In genomic region chr9:90240560-90240959, GRCm38 (mm10) we compare ENCODE assay signal across 23 mouse cellular contexts. TPM values are rescaled to one million over a fixed set of nuclear protein-coding genes. Genes with fewer than 3 reads are reported as not detected.
DNase-seq lines count a peak whose midpoint lies in the region; ATAC-seq and TF ChIP-seq lines count a peak whose summit lies in the region.
"Had no signal": no experiment of that assay in that cellular context is flagged by ENCODE, and none has a peak within 500 bp of the region (broad histone marks: within the 10 kb centered on the region; RNA-seq: fewer than 3 reads in every experiment).

No protein-coding gene starts in this region.

- peak; percentile 58; the same call in 1 of the 2 replicates for ATAC-seq in forebrain, embryonic 14.5 days
- ATAC-seq in forebrain, embryonic 11.5 days (replicated peaks; ENCODE audit: low FRiP score): no peak
- no peak for ATAC-seq in liver, embryonic 13.5 days (ENCODE audit: low read depth)
- ATAC-seq in liver, embryonic 11.5 days (replicated peaks; ENCODE audit: low FRiP score): no peak
- ATAC-seq in liver, embryonic 14.5 days (ENCODE audit: insufficient read depth): no peak
- ATAC-seq: intestine, embryonic 15.5 days had no signal

- H3K9ac ChIP-seq in forebrain, embryonic 14.5 days (ENCODE audit: low read length): no peak overlapping the region
- H3K9ac ChIP-seq in forebrain, embryonic 11.5 days (ENCODE audit: low read length): no peak overlapping the region
- peak overlapping the region; percentile 46; the same call in 1 of the 2 replicates for H3K9ac ChIP-seq in liver, embryonic 13.5 days
- no peak overlapping the region for H3K9ac ChIP-seq in liver, embryonic 11.5 days (ENCODE audit: low read depth, low read length)
- no peak overlapping the region for H3K9ac ChIP-seq in liver, embryonic 14.5 days (replicated peaks)
- H3K9ac ChIP-seq: intestine, embryonic 15.5 days; kidney, embryonic 15.5 days had no signal

- peaks cover 3% of the 10 kb centered on the region; the same call in 1 of the 2 replicates for H3K36me3 ChIP-seq in forebrain, embryonic 14.5 days (ENCODE audit: control insufficient read depth, insufficient read depth, low read length)
- H3K36me3 ChIP-seq in forebrain, embryonic 11.5 days (ENCODE audit: control insufficient read depth, insufficient read depth, low read length): no peaks in the 10 kb centered on the region
- H3K36me3 ChIP-seq in liver, embryonic 13.5 days: peaks cover 57% of the 10 kb centered on the region
- peaks cover 3% of the 10 kb centered on the region; the same call in 1 of the 2 replicates for H3K36me3 ChIP-seq in liver, embryonic 11.5 days (ENCODE audit: control insufficient read depth, insufficient read depth, low read length)
- peaks cover 40% of the 10 kb centered on the region for H3K36me3 ChIP-seq in liver, embryonic 14.5 days (replicated peaks; ENCODE audit: control insufficient read depth, insufficient read depth, low read depth)

- no peak for TF ChIP-seq CTCF in liver, embryonic 14.5 days (IDR thresholded peaks at IDR 0.05; ENCODE audit: low read depth)

- DNase-seq in forebrain, embryonic 14.5 days (ENCODE audit: low spot score): peak; percentile 32
- DNase-seq in forebrain, embryonic 11.5 days (ENCODE audit: low spot score): no peak
- no peak for DNase-seq in liver, embryonic 13.5 days
- DNase-seq in liver, embryonic 11.5 days (ENCODE audit: low spot score): no peak
- DNase-seq in brain, adult 2 months (ENCODE audit: low read depth, low spot score): peak; percentile 46
- DNase-seq in liver, embryonic 14.5 days (ENCODE audit: low read depth in 3 of 3, low spot score in 3 of 3): no peak
- no peak for DNase-seq in spleen, postnatal 4 days (ENCODE audit: low spot score in 2 of 2)
- no peak for DNase-seq in testis, postnatal 14 days (ENCODE audit: low spot score)
- DNase-seq: adrenal gland, postnatal 10 days; cerebellum, adult 9-11 months; gastrocnemius, postnatal 36 days; heart, postnatal 10 days; layer of hippocampus, postnatal 36 days; left cerebral cortex, postnatal 4 days; lung, adult 18-20 months; lung, postnatal 36 days; retina, postnatal 1 day; right cerebral cortex, postnatal 4 days; thymus, adult 18-20 months had no signal

- H3K27me3 ChIP-seq in forebrain, embryonic 14.5 days (replicated peaks; ENCODE audit: control insufficient read depth, insufficient read depth, low read length): no peaks in the 10 kb centered on the region
- H3K27me3 ChIP-seq in forebrain, embryonic 11.5 days (ENCODE audit: control insufficient read depth, insufficient read depth, low read length): no peaks in the 10 kb centered on the region
- no peaks in the 10 kb centered on the region for H3K27me3 ChIP-seq in liver, embryonic 13.5 days
- no peaks in the 10 kb centered on the region for H3K27me3 ChIP-seq in liver, embryonic 11.5 days (replicated peaks; ENCODE audit: control insufficient read depth, insufficient read depth, low read length)
- H3K27me3 ChIP-seq in liver, embryonic 14.5 days (ENCODE audit: control insufficient read depth, insufficient read depth, low read length): no peaks in the 10 kb centered on the region
- H3K27me3 ChIP-seq: intestine, embryonic 15.5 days; kidney, embryonic 15.5 days had no signal

- no peak overlapping the region for H3K4me3 ChIP-seq in forebrain, embryonic 14.5 days (ENCODE audit: low read depth, low read length)
- no peak overlapping the region for H3K4me3 ChIP-seq in forebrain, embryonic 11.5 days (ENCODE audit: low read depth, low read length)
- H3K4me3 ChIP-seq in liver, embryonic 13.5 days (replicated peaks): no peak overlapping the region
- H3K4me3 ChIP-seq in liver, embryonic 11.5 days (ENCODE audit: low read depth, low read length): no peak overlapping the region
- no peak overlapping the region for H3K4me3 ChIP-seq in liver, embryonic 14.5 days (ENCODE audit: insufficient read depth in 1 of 2, low read depth in 2 of 2, low read length in 2 of 2)
- H3K4me3 ChIP-seq: heart, embryonic 10.5 days; intestine, embryonic 15.5 days; kidney, embryonic 15.5 days; midbrain, embryonic 10.5 days had no signal

- no peak overlapping the region for H3K27ac ChIP-seq in forebrain, embryonic 14.5 days (ENCODE audit: low read depth, low read length)
- H3K27ac ChIP-seq in forebrain, embryonic 11.5 days (ENCODE audit: low read depth, low read length): no peak overlapping the region
- H3K27ac ChIP-seq in liver, embryonic 13.5 days: peak overlapping the region; percentile 76
- H3K27ac ChIP-seq in liver, embryonic 11.5 days (ENCODE audit: low read depth, low read length): no peak overlapping the region
- peak overlapping the region; percentile 2; the same call in 1 of the 2 replicates for H3K27ac ChIP-seq in liver, embryonic 14.5 days
- H3K27ac ChIP-seq: heart, embryonic 10.5 days; intestine, embryonic 15.5 days; kidney, embryonic 15.5 days; midbrain, embryonic 10.5 days had no signal

- no peak overlapping the region for H3K4me2 ChIP-seq in forebrain, embryonic 14.5 days (ENCODE audit: low read length)
- H3K4me2 ChIP-seq in forebrain, embryonic 11.5 days (ENCODE audit: low read depth, low read length, severe bottlenecking): no peak overlapping the region
- H3K4me2 ChIP-seq in liver, embryonic 13.5 days: no peak overlapping the region
- H3K4me2 ChIP-seq in liver, embryonic 11.5 days: no peak overlapping the region
- no peak overlapping the region for H3K4me2 ChIP-seq in liver, embryonic 14.5 days (ENCODE audit: low read depth)
- H3K4me2 ChIP-seq: intestine, embryonic 15.5 days; kidney, embryonic 15.5 days had no signal

- no peak for TF ChIP-seq EP300 in liver, embryonic 14.5 days (IDR thresholded peaks at IDR 0.05; ENCODE audit: low read depth)

- H3K4me1 ChIP-seq in forebrain, embryonic 14.5 days (ENCODE audit: control insufficient read depth, insufficient read depth, low read length): no peaks in the 10 kb centered on the region
- no peaks in the 10 kb centered on the region for H3K4me1 ChIP-seq in forebrain, embryonic 11.5 days (replicated peaks; ENCODE audit: control insufficient read depth, insufficient read depth, low read length)
- peaks cover 93% of the 10 kb centered on the region for H3K4me1 ChIP-seq in liver, embryonic 13.5 days (replicated peaks)
- peaks cover 41% of the 10 kb centered on the region for H3K4me1 ChIP-seq in liver, embryonic 11.5 days (replicated peaks; ENCODE audit: control insufficient read depth, insufficient read depth, low read length)
- H3K4me1 ChIP-seq in liver, embryonic 14.5 days (replicated peaks; ENCODE audit: control insufficient read depth in 2 of 2, insufficient read depth in 2 of 2, low read length in 1 of 2): peaks cover 60 to 77% of the 10 kb centered on the region in 2 experiments
- H3K4me1 ChIP-seq: intestine, embryonic 15.5 days; kidney, embryonic 15.5 days; midbrain, embryonic 10.5 days had no signal

- 69% methylated on average over 4 of the region's 4 CpGs for WGBS in forebrain, embryonic 14.5 days
- 83% methylated on average over 4 of the region's 4 CpGs for WGBS in forebrain, embryonic 11.5 days
- WGBS in liver, embryonic 13.5 days (ENCODE audit: insufficient replicate concordance): 76% methylated on average over 4 of the region's 4 CpGs
- WGBS in liver, embryonic 11.5 days: 80% methylated on average over 4 of the region's 4 CpGs
- WGBS in liver, embryonic 14.5 days (ENCODE audit: insufficient replicate concordance): 70% methylated on average over 4 of the region's 4 CpGs

- H3K9me3 ChIP-seq in forebrain, embryonic 14.5 days (replicated peaks; ENCODE audit: control insufficient read depth, low read length): no peaks in the 10 kb centered on the region
- no peaks in the 10 kb centered on the region for H3K9me3 ChIP-seq in forebrain, embryonic 11.5 days (ENCODE audit: control insufficient read depth, low read length)
- H3K9me3 ChIP-seq in liver, embryonic 13.5 days (replicated peaks): no peaks in the 10 kb centered on the region
- H3K9me3 ChIP-seq in liver, embryonic 11.5 days (ENCODE audit: control insufficient read depth, low read length): no peaks in the 10 kb centered on the region
- no peaks in the 10 kb centered on the region for H3K9me3 ChIP-seq in liver, embryonic 14.5 days (ENCODE audit: control insufficient read depth, low read length)
- H3K9me3 ChIP-seq: heart, embryonic 10.5 days; intestine, embryonic 15.5 days; kidney, embryonic 15.5 days; midbrain, embryonic 10.5 days had no signal

RNA-seq across cellular contexts. Expression of gene Tbc1d2b, which starts 30.0 kb away (rescaled TPM):
- 4.3 and 6.5 TPM in 2 replicates for polyA plus RNA-seq in forebrain, embryonic 14.5 days (2014; fragmentation: Nextera tagmentation; extraction: Ambion mirVana)
- polyA plus RNA-seq in forebrain, embryonic 11.5 days (2014; fragmentation: Nextera tagmentation; extraction: Ambion mirVana): 11.6 TPM in 2 replicates
- polyA plus RNA-seq in liver, embryonic 13.5 days (2015; fragmentation: Nextera tagmentation; extraction: Ambion mirVana): 6.5 and 8.2 TPM in 2 replicates
- polyA plus RNA-seq in liver, embryonic 11.5 days (2014; fragmentation: Nextera tagmentation; extraction: Ambion mirVana): 13.2 and 14.2 TPM in 2 replicates
- polyA plus RNA-seq in liver, embryonic 14.5 days (2012; rRNA removed): 9.8 and 10.1 TPM in 2 replicates
- 6.5 and 9.5 TPM in 2 replicates for polyA plus RNA-seq in liver, embryonic 14.5 days (2014; fragmentation: Nextera tagmentation; extraction: Ambion mirVana)

Comparison
In these comparisons a context has a peak if more than half of its experiments do, and no peak if none do; other contexts are left out.
1. DNase-seq: peak in forebrain, embryonic 14.5 days (single experiment) and brain, adult 2 months (single experiment); none in forebrain, embryonic 11.5 days (single experiment), liver, embryonic 13.5 days (single experiment), liver, embryonic 11.5 days (single experiment), liver, embryonic 14.5 days (0 of 3), spleen, postnatal 4 days (0 of 2) and testis, postnatal 14 days (single experiment).
2. H3K27ac ChIP-seq: peak in liver, embryonic 13.5 days (single experiment) and liver, embryonic 14.5 days (single experiment); none in forebrain, embryonic 14.5 days (single experiment), forebrain, embryonic 11.5 days (single experiment) and liver, embryonic 11.5 days (single experiment).